In the genomic region with DNA sequence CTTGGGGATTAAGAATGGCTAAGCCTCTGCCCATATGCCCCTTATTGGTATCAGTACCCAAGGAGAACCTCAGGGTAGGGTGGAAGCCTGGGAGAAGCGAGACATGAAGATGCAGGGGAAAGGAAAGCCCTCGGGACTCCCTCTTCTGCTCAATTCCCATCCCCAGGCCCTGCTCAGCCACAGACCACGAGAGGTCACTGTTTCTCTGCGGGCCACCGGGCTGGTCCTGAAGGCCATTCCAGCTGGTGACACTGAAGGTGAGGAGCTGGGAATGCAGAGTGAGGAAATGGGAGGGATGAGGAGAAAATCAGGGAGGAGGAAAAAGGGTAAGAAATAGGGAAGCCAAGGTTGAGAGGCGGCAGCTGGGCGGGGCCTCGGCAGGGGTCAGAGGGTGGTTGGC, we compare ENCODE assay signal across 9 mouse cellular contexts. TPM values are rescaled to one million over a fixed set of nuclear protein-coding genes. Genes with fewer than 3 reads are reported as not detected.
DNase-seq lines count a peak whose midpoint lies in the region; ATAC-seq and TF ChIP-seq lines count a peak whose summit lies in the region.
"Had no signal": no experiment of that assay in that cellular context is flagged by ENCODE, and none has a peak within 500 bp of the region (broad histone marks: within the 10 kb centered on the region; RNA-seq: fewer than 3 reads in every experiment).

No protein-coding gene starts in this region.

- no peaks in the 10 kb centered on the region for H3K79me3 ChIP-seq in C2C12 (ENCODE audit: low read depth)

- H3K27me3 ChIP-seq in C2C12 (ENCODE audit: control insufficient read depth, insufficient read depth, insufficient read length), result peaks cover 13% of the 10 kb centered on the region
- no peaks in the 10 kb centered on the region for H3K27me3 ChIP-seq in intestine, embryonic 16.5 days (replicated peaks; ENCODE audit: control insufficient read depth, insufficient read depth, low read length)
- H3K27me3 ChIP-seq: neural tube, embryonic 12.5 days had no signal

- TF ChIP-seq POLR2A in embryonic fibroblast, embryonic 13.5 days (IDR thresholded peaks at IDR 0.05; ENCODE audit: low read depth, low read length), result no peak

- H3ac ChIP-seq in C2C12 (ENCODE audit: control insufficient read depth, insufficient read length, low read depth), result no peak overlapping the region

- WGBS in intestine, embryonic 16.5 days, result 14% methylated on average over 8 of the region's 8 CpGs

- ATAC-seq in cerebellum, adult (ENCODE audit: insufficient number of reproducible peaks, low FRiP score, low TSS enrichment), result no peak
- ATAC-seq in activated CD4-positive, CD25-positive, alpha-beta regulatory T cell, adult 4 months, result no peak
- no peak for ATAC-seq in intestine, embryonic 16.5 days

- no peaks in the 10 kb centered on the region for H3K4me1 ChIP-seq in embryonic fibroblast, embryonic 13.5 days (ENCODE audit: control insufficient read depth, insufficient read depth, low read length)
- H3K4me1 ChIP-seq in intestine, embryonic 16.5 days (ENCODE audit: control insufficient read depth, insufficient read depth, low read length), result no peaks in the 10 kb centered on the region
- H3K4me1 ChIP-seq: neural tube, embryonic 12.5 days had no signal

- no peak overlapping the region for H3K4me2 ChIP-seq in intestine, embryonic 16.5 days (ENCODE audit: low read depth, low read length)
- H3K4me2 ChIP-seq: neural tube, embryonic 12.5 days had no signal

- no peak overlapping the region for H3K9ac ChIP-seq in intestine, embryonic 16.5 days (ENCODE audit: low read depth, low read length)
- H3K9ac ChIP-seq: neural tube, embryonic 12.5 days had no signal

- peak; percentile 63 for TF ChIP-seq CTCF in C2C12 (IDR thresholded peaks at IDR 0.05; ENCODE audit: control insufficient read depth, insufficient read depth, insufficient read length)
- peak; percentile 78 for TF ChIP-seq CTCF in embryonic fibroblast, embryonic 13.5 days (IDR thresholded peaks at IDR 0.05; ENCODE audit: borderline replicate concordance, insufficient read depth, low read length)

- H3K27ac ChIP-seq in embryonic fibroblast, embryonic 13.5 days (ENCODE audit: insufficient read depth, low read length), result no peak overlapping the region
- H3K27ac ChIP-seq in intestine, embryonic 16.5 days (ENCODE audit: low read length), result no peak overlapping the region
- H3K27ac ChIP-seq: neural tube, embryonic 12.5 days had no signal

- H3K79me2 ChIP-seq in C2C12 (ENCODE audit: control insufficient read depth, insufficient read depth), result no peaks in the 10 kb centered on the region

- no peaks in the 10 kb centered on the region for H3K9me3 ChIP-seq in intestine, embryonic 16.5 days (ENCODE audit: control insufficient read depth, low read length)
- H3K9me3 ChIP-seq: neural tube, embryonic 12.5 days had no signal

- no peak overlapping the region for H3K4me3 ChIP-seq in C2C12 (ENCODE audit: insufficient read depth, poor library complexity, severe bottlenecking)
- no peak overlapping the region for H3K4me3 ChIP-seq in embryonic fibroblast, embryonic 13.5 days (ENCODE audit: insufficient read depth, low read length)
- H3K4me3 ChIP-seq in intestine, embryonic 16.5 days (ENCODE audit: low read length), result no peak overlapping the region
- H3K4me3 ChIP-seq: neural tube, embryonic 12.5 days had no signal

- no peaks in the 10 kb centered on the region for H3K36me3 ChIP-seq in C2C12 (ENCODE audit: control insufficient read depth, insufficient read depth)
- no peaks in the 10 kb centered on the region for H3K36me3 ChIP-seq in intestine, embryonic 16.5 days (ENCODE audit: control insufficient read depth, insufficient read depth, low read length)
- H3K36me3 ChIP-seq: neural tube, embryonic 12.5 days had no signal

- DNase-seq in cerebellum, postnatal 25 days, result peak; percentile 33 to 64
- DNase-seq in kidney, postnatal 36 days, result peak; percentile 37 to 70
- DNase-seq in urinary bladder, adult 2 months (ENCODE audit: low spot score), result no peak

TF ChIP-seq in C2C12, 6 proteins besides CTCF, POLR2A, EP300 and RAD21:
- no peak for TF ChIP-seq CEBPB (IDR thresholded peaks at IDR 0.05; ENCODE audit: low read depth)
- no peak for TF ChIP-seq FOSL1 (IDR thresholded peaks at IDR 0.05; ENCODE audit: insufficient read depth, low read length, poor library complexity, severe bottlenecking)
- no peak for TF ChIP-seq USF1 (IDR thresholded peaks at IDR 0.05; ENCODE audit: low read depth)
- no peak for TF ChIP-seq MYOD1 (IDR thresholded peaks at IDR 0.05; ENCODE audit: control insufficient read depth, insufficient read length, low read depth)
- TF ChIP-seq MYOG (IDR thresholded peaks at IDR 0.05; ENCODE audit: control insufficient read depth, extremely low read depth, insufficient read length), result no peak
- no peak for TF ChIP-seq MAX (IDR thresholded peaks at IDR 0.05)

RNA-seq across cellular contexts. Expression of a gene that starts 11.4 kb away (rescaled TPM):
- polyA plus RNA-seq in C2C12 (2012; fragmentation: generic; extraction: Trizol), result not detected
- not detected in 2 replicates for polyA plus RNA-seq in embryonic fibroblast, embryonic 13.5 days (2011; ENCODE audit: insufficient read length, low read depth, missing spikeins)
- not detected for polyA plus RNA-seq in activated CD4-positive, CD25-positive, alpha-beta regulatory T cell, adult 4 months (2017; shearing (Covaris generic))
- 4.5 and 6.8 TPM in 2 replicates for polyA plus RNA-seq in intestine, embryonic 16.5 days (2015; fragmentation: Nextera tagmentation; extraction: Ambion mirVana)
- polyA plus RNA-seq in urinary bladder, adult 2 months (2012; rRNA removed), result 1.0 and 1.6 TPM in 2 replicates
- polyA plus RNA-seq: neural tube, embryonic 12.5 days had no signal

RNA-seq across cellular contexts. Expression of a gene that starts 41.7 kb away (rescaled TPM):
- polyA plus RNA-seq in C2C12 (2012; fragmentation: generic; extraction: Trizol), result not detected
- not detected in 2 replicates for polyA plus RNA-seq in embryonic fibroblast, embryonic 13.5 days (2011; ENCODE audit: insufficient read length, low read depth, missing spikeins)
- not detected for polyA plus RNA-seq in activated CD4-positive, CD25-positive, alpha-beta regulatory T cell, adult 4 months (2017; shearing (Covaris generic))
- 2.4 and 2.5 TPM in 2 replicates for polyA plus RNA-seq in intestine, embryonic 16.5 days (2015; fragmentation: Nextera tagmentation; extraction: Ambion mirVana)
- 2.5 TPM in 2 replicates for polyA plus RNA-seq in urinary bladder, adult 2 months (2012; rRNA removed)

RNA-seq across cellular contexts. Expression of a gene that starts 42.3 kb away (rescaled TPM):
- not detected for polyA plus RNA-seq in C2C12 (2012; fragmentation: generic; extraction: Trizol)
- not detected in 2 replicates for polyA plus RNA-seq in embryonic fibroblast, embryonic 13.5 days (2011; ENCODE audit: insufficient read length, low read depth, missing spikeins)
- not detected for polyA plus RNA-seq in activated CD4-positive, CD25-positive, alpha-beta regulatory T cell, adult 4 months (2017; shearing (Covaris generic))
- polyA plus RNA-seq in intestine, embryonic 16.5 days (2015; fragmentation: Nextera tagmentation; extraction: Ambion mirVana), result 0.38 TPM in 1 of 2 replicates, not detected in the other
- 0.16 and 0.22 TPM in 2 replicates for polyA plus RNA-seq in urinary bladder, adult 2 months (2012; rRNA removed)
